Mouse (Mus musculus) monocyte, adult 59 days (primary cell): ENCODE measurements around the gene Cnbp. TPM values are rescaled to one million over a fixed set of nuclear protein-coding genes. Genes with fewer than 3 reads are reported as not detected.

Source experiments
- total RNA-seq, 2 experiments: library from RNA; stranded (reverse); gene quantifications; one replicate each; pipeline ENCODE4 v1.2.4; 2023

The Cnbp gene
- total RNA-seq = 100 to 1,000 TPM; 228 to 237 TPM

GRCm38 (mm10) chr6:87850900-87851614 lies at the start of gene Cnbp:
Gene Cnbp, minus strand, starts transcription at chr6:87851106.

GRCm38 (mm10) chr6:87887594-87888233 lies 36.8 kb upstream of the Cnbp start, which contains the start of gene Copg1:
Gene Copg1, plus strand, starts transcription at chr6:87887814.

GRCm38 (mm10) chr6:87838551-87839197 lies 12.2 kb downstream of the Cnbp start, which contains the start of gene Isy1:
Gene Isy1, minus strand, starts transcription at chr6:87838798.

GRCm38 (mm10) chr6:87835695-87836094 lies 15.2 kb downstream of the Cnbp start, which contains the start of gene Gm45140:
Gene Gm45140, minus strand, starts transcription at chr6:87835795.

GRCm38 (mm10) chr6:87811675-87812338 lies 39.1 kb downstream of the Cnbp start, which contains the start of gene Rab43:
Gene Rab43, minus strand, starts transcription at chr6:87812164.

Other genes starting within 250 kb of the Cnbp start
- gene Aplf, start 178.9 kb downstream of the Cnbp start, total RNA-seq = 1 to 10 TPM; 3.1 to 3.4 TPM
- 1 to 10 TPM; 1.6 to 5.7 TPM for gene Efcc1, start 120.2 kb downstream of the Cnbp start, total RNA-seq
- gene Gp9, start 73.0 kb downstream of the Cnbp start, total RNA-seq = not detected
- 100 to 1,000 TPM; 165 TPM for gene Rab43, start 38.9 kb downstream of the Cnbp start, total RNA-seq
- gene Gm45140, start 15.3 kb downstream of the Cnbp start, total RNA-seq = 10 to 100 TPM in 1 of 2 experiments, 1 to 10 TPM in 1; 8.4 to 12.7 TPM
- 10 to 100 TPM; 38.0 to 42.2 TPM for gene Isy1, start 12.3 kb downstream of the Cnbp start, total RNA-seq
- 10 to 100 TPM; 70.8 to 83.4 TPM for gene Copg1, start 36.7 kb upstream of the Cnbp start, total RNA-seq
- 10 to 100 TPM; 12.1 to 13.3 TPM for gene Hmces, start 62.8 kb upstream of the Cnbp start, total RNA-seq
- gene H1fx, start 130.5 kb upstream of the Cnbp start, total RNA-seq = under 1 TPM in 1 of 2 experiments, not detected in 1; 0.58 TPM
- 100 to 1,000 TPM; 255 to 271 TPM for gene Rab7, start 194.2 kb upstream of the Cnbp start, total RNA-seq
- gene Rpn1, start 233.4 kb upstream of the Cnbp start, total RNA-seq = 100 to 1,000 TPM; 120 to 129 TPM